Mouse (Mus musculus) c-Kit-positive CD71-positive TER-119-negative erythroid progenitor cells, embryonic 14.5 days (primary cell): ENCODE data around the gene Adamts1.

ENCODE experiments used
- DNase-seq: peaks from one replicate; pipeline ENCODE4 v3.0.0-alpha.2; 2013; ENCODE audit warnings: low read depth

Gene Adamts1

GRCm38 (mm10) chr16:85765167-85765566, 37.7 kb downstream of the Adamts1 start:
- DNase-seq, result no peak

DNA sequence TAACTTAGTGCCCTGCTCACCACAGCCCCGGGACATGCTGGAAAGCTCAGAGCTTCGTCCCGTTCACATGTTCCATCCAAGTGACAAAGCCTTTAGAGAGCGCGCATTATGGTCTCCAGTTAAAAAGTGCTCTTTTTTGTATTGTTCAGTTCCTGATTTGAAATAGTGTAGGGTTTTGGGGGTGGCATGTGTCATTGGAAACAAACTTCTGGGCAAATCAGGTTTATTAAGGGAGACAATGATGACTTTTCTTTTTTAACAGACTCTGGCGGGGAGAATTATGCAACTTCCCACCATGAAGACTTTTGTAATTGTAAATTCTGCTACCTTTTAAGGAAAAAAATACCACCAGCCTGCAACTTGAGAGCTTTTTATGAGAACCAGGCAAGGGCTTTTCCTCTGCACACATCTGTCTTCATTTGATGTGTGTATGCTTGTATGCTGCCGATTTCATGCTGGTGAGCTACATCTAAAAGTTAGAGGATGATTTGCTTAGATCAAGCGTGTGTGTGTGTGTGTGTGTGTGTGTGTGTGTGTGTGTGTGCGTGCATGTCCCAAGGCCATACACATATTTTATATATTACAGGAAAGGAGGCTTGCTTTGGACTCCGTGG, 40.8 kb downstream of the Adamts1 start:
- no peak for DNase-seq

DNA sequence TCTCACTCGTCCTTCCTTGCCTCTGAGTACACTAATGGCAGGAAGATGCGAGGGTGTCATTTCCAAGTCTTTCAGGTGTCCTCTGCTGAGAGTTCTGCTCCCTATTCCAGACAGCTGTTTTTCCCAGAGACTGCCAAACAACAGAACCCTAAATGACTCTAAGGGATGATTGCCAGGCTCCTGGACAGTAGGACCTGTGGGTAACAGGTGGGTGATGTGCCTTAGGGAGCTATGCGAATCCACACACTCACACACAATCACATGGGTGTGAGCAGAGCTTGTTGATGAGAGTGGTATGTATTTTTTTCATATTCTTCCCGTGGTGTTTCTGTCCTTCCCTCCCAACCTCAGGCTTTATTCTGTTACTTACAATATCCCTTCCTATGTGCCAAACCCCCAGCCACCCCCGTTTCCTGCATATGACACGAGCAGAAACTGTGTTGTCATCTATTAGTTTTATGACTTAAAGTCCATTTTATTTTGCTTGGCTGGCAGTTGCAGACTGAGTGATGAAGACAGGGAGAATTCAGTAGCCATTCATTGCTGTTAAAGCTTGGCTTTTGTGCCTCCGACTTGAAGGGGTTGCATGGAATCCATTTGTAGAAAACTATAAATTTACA, 41.8 kb downstream of the Adamts1 start:
- DNase-seq, result no peak

DNA sequence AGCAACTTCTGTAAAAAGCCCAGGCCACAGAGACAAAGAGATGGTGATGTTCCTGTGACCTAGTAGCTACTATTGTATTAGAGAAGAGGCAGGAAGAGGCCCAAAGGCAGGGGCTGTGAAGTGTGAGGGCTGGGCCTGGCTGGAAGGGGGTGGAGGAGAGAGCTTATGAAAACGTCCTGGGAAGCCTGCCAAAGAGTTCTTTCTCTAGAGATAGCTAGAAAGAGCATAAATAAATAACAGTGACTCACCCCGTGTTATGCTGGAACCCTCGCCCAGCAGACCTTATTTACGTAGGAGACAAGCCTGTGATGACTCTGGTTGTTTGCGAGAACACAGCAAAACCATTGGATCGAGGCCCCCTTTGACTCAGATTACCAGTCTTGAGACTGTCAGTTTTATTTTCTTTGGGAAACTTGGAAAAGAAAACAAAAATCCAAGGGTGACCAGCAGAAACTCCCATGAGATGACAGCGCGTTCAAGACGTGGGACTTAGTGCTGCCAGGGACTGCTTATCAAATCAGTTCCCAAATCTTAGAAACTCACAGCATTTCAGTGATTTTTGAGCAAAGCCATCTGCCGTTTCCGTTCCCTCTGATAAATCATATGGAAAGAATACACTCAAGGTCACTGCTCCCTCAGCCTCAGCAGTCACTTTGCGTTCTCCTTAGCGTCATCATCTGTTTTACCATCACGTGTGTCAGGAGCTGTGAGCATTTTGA, 46.7 kb downstream of the Adamts1 start:
- no peak for DNase-seq

DNA sequence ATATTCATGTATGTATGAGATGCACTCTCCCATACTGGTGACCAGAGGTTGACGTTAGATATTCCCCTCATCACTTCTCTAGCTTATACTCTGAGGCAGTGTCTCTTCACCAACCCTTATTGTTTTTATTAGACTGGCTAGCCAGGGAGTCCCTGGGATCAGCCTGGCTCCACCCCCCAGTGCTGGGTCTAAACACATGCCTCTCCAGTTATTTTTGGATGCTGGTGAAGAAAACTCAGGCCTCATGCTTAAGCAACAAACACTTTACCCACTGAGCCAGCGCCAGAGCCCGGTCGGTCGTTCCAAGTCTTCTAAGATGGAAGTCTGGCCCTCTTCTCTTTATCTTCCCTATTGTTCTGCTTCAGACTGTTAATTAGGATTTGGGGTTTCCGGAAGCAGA, 53.6 kb downstream of the Adamts1 start:
- no peak for DNase-seq

- no peak for DNase-seq
Measured at GRCm38 (mm10) chr16:85747589-85748360, 55.1 kb downstream of the Adamts1 start.

DNA sequence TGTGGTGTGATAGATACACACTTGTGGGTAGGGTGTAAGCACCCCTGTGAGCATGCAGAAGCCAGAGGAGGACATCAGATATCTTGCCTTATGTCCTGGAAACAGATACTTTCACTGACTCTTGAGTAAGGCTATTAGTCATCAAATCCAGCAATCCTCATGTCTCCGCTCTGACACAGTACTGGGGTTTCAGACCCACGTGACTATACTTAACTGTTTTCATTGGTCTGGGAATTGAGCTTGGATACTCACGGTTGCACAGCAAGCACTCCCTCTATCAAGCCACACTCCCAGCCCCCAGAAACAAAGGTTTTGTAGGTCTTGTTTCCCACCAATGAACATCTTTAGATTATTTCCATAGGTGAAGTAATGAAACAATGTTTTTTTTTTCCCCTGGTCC, 56.5 kb downstream of the Adamts1 start:
- DNase-seq, result no peak
